Mouse (Mus musculus) lung, postnatal 25 days (tissue): ENCODE measurements around the gene Celf1.
"Not testable (repeated sequence)": the region's sequence is repeated elsewhere in the genome, so short reads cannot be mapped to it uniquely, and the experiment has no call there.

Source experiments
- DNase-seq: peaks from one replicate; pipeline ENCODE4 v3.0.0; 2022; ENCODE audit warnings: low spot score

Celf1 gene

DNA sequence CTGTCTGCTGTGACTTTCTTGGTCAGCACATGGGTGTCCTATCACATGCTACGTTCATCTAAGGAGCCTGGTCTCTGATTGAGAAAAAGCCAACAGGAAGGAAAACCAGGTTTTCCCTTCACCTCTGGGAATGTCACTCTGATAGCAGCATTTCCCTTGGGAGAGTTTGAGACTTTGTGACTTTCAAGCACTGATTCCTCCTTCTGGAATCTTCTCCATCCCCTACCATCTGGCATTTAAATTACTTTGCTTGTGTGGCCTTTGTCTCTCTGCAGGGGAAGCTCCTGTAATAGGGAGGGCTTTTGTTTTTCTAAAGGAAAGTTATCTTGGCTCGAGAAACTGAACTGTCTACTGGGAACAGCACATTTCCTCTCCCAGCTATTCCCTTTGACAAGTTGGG is 82.9 kb downstream of the Celf1 start:
- no peak for DNase-seq

GRCm38 (mm10) chr2:91023956-91024355 is 83.8 kb downstream of the Celf1 start:
- no peak for DNase-seq

GRCm38 (mm10) chr2:91025081-91025516 is 84.9 kb downstream of the Celf1 start:
- no peak for DNase-seq

- DNase-seq: no peak
Observed at GRCm38 (mm10) chr2:91026491-91026890, 86.3 kb downstream of the Celf1 start.

DNA sequence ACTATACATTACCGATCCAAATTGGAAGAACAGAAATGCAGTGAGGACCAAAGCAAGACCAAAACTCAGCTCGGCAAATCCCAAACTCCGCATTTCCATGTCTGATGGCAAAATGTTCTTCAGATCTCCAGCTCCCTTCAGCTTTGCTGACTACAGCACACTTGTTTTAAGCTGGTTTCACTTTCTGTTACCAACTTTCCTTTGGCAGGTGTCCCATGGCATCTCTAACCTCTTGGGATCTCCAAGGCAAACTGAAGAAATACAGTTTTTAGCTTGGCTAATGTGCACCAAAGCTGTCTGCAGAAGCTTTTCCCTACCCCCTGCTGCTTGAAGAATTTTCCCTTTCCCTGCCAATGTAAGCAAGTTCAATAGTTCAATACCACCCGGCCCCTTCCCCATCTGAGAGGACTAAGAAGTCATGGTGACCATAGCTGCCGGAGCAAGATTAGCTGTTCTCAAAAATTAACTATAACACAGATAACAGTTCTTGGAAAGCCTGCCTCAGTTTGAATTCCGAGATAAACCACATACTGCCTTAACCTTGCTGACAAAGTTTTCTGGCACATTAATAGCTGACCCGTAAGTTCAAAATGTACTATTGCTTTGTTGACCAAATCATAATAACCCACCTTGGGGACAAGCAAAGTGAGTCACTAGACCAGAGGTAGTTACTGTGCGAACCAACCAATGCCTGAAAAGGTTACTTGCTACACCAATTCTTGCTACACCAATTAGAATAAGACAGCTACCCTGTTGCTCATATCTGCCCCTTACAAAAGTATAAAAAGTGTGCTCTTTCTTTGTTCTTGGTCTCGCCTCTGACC is 87.4 kb downstream of the Celf1 start:
- DNase-seq: peak; percentile 31

DNA sequence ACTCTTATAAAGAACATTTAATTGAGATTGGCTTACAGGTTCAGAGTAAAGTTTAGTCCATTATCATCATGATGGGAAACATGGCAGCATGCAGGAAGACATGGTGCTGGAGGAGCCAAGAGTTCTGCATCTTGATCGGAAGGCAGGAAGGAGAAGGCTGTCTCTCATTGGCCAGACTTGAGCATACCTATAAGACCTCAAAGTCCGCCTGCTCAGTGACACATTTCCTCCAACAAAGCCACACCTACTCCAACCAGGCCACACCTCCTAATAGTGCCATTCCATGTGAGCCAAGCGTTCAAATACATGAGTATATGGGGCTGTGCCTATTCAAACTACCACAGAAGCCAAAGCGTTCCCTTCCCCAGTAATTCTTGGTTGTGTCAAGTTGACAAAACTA is 91.0 kb downstream of the Celf1 start:
- no peak for DNase-seq

DNA sequence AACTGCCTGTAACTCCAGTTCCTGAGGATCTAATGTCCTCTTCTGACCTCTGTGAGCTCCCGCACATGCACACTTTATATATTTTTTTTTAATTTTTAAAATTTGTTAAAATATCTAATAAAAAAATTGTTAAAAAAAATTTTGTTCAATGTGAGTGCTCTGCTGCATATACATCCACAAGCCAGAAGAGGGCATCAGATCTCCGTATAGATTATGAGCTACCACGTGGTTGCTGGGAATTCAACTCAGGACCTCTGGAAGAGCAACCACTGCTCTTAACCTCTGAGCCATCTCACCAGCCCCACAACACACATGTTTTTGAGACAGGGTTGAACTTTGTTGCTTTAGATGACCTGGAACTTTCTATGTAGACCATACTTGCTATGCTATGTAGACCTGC is 92.8 kb downstream of the Celf1 start:
- no peak for DNase-seq

DNA sequence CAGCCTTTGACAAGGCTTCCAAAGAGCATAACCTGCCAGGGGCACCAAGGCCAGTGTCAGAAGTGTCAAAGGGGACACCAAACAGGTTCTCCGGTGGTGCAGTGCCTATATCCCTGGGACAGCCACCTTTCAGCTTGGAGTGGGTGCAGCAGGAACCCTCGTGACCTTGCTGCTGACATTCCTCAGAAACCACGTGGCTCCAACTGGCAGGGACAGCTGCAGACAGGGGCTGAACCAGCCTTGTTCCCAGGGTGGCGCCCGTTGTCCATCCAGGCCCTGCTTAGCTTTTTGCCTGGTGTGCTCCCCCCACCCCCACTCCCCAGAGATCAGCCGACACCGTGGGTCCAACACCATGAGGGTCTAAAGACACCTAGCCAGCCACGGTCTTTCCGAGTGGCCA is 95.2 kb downstream of the Celf1 start, which contains the start of gene Rapsn:
Rapsn (plus strand) TSS at position 236 of the 400 bp plus-strand sequence.
- peak; percentile 59 for DNase-seq

- no peak for DNase-seq
Observed at GRCm38 (mm10) chr2:91041786-91042185, 101.6 kb downstream of the Celf1 start.

DNA sequence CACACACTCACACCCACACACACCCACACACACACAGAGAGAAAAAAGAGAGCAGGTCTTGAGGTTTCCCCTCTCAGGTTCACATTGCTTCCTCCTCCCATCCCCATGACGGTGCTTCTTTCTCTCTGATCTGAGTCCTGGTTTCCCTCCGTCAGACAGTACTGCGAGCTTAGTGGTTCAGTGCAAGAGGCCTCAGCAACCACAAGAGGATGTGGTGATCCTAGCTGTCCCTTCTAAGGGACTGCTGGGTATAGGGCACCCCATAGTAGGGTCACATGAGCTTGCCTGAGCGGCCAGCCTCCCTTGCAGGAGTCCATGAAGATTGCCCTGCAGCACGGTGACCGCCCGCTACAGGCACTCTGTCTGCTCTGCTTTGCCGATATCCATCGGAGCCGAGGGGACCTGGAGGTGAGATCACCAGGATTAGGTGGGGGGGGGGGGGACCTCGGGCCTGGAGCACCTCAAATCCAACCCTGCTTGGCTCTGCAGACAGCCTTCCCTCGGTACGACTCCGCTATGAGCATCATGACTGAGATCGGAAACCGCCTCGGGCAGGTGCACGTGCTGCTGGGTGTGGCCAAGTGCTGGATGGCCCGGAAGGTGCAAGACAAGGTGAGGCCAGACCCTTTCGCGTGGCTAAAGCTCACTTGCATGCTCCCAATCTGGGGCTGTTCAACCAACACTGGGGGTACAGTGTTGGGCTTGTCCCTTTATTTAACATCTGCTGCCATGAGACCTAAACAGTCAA is 102.6 kb downstream of the Celf1 start:
- DNase-seq: no peak

GRCm38 (mm10) chr2:91044727-91045126 is 104.5 kb downstream of the Celf1 start:
- DNase-seq: no peak

- not testable (repeated sequence) for DNase-seq
Observed at GRCm38 (mm10) chr2:91045805-91046204, 105.6 kb downstream of the Celf1 start.

- no peak for DNase-seq
Observed at GRCm38 (mm10) chr2:91047359-91047758, 107.2 kb downstream of the Celf1 start.

GRCm38 (mm10) chr2:91051917-91052316 is 111.7 kb downstream of the Celf1 start:
- no peak for DNase-seq

GRCm38 (mm10) chr2:91052752-91053151 is 112.6 kb downstream of the Celf1 start:
- DNase-seq: no peak

GRCm38 (mm10) chr2:91053181-91053933 is 113.2 kb downstream of the Celf1 start:
- DNase-seq: no peak

- DNase-seq: peak; percentile 97
Observed at GRCm38 (mm10) chr2:91053934-91054382, 113.8 kb downstream of the Celf1 start, which contains the start of gene Psmc3. Gene Psmc3 (plus strand): TSS chr2:91054009.

GRCm38 (mm10) chr2:91058435-91058834 is 118.3 kb downstream of the Celf1 start:
- DNase-seq: no peak

- DNase-seq: no peak
Observed at GRCm38 (mm10) chr2:91059376-91059775, 119.2 kb downstream of the Celf1 start.

GRCm38 (mm10) chr2:91060544-91061355 is 120.6 kb downstream of the Celf1 start:
- no peak for DNase-seq

GRCm38 (mm10) chr2:91061849-91062481 is 121.8 kb downstream of the Celf1 start:
- DNase-seq: no peak
